Mouse (Mus musculus): ENCODE results near the gene Chmp5.

Chmp5 gene

GRCm38 (mm10) chr4:40975678-40976077 lies 27.5 kb downstream of the Chmp5 start:
- Histone ChIP-seq H3K4me3 (replicated peaks; ENCODE audit: low read length) (no peak overlapping the region), H3K4me1 (replicated peaks; ENCODE audit: low read depth, low read length) (peaks cover 78% of the 10 kb centered on the region), H3K9me3 (ENCODE audit: low read length) (no peaks in the 10 kb centered on the region), H3K36me3 (ENCODE audit: insufficient read depth, low read length) (peaks cover 85% of the 10 kb centered on the region), H3K27me3 (ENCODE audit: insufficient read depth, low read length) (no peaks in the 10 kb centered on the region)
- no peak for TF ChIP-seq POU5F1 (IDR thresholded peaks at IDR 0.05; ENCODE audit: borderline replicate concordance, low read length)
- TF ChIP-seq CTCF (conservative IDR thresholded peaks at IDR 0.05; ENCODE audit: low read length), result no peak
- no peak for TF ChIP-seq NANOG (IDR thresholded peaks at IDR 0.05; ENCODE audit: borderline replicate concordance, low read length)

- Histone ChIP-seq H3K4me1 (replicated peaks; ENCODE audit: low read depth, low read length) (peaks cover 88% of the 10 kb centered on the region), H3K4me3 (replicated peaks; ENCODE audit: low read length) (no peak overlapping the region), H3K9me3 (ENCODE audit: low read length) (no peaks in the 10 kb centered on the region), H3K36me3 (ENCODE audit: insufficient read depth, low read length) (peaks cover 94% of the 10 kb centered on the region), H3K27me3 (ENCODE audit: insufficient read depth, low read length) (no peaks in the 10 kb centered on the region)
- TF ChIP-seq POU5F1 (IDR thresholded peaks at IDR 0.05; ENCODE audit: borderline replicate concordance, low read length) (no peak), CTCF (conservative IDR thresholded peaks at IDR 0.05; ENCODE audit: low read length) (no peak)
Observed at GRCm38 (mm10) chr4:40976651-40977050, 28.4 kb downstream of the Chmp5 start.

GRCm38 (mm10) chr4:40979430-40979829 lies 31.2 kb downstream of the Chmp5 start:
- no peak for TF ChIP-seq NANOG (IDR thresholded peaks at IDR 0.05; ENCODE audit: borderline replicate concordance, low read length)
- no peak for TF ChIP-seq CTCF (conservative IDR thresholded peaks at IDR 0.05; ENCODE audit: low read length)
- no peak for TF ChIP-seq POU5F1 (IDR thresholded peaks at IDR 0.05; ENCODE audit: borderline replicate concordance, low read length)
- Histone ChIP-seq H3K27me3 (ENCODE audit: insufficient read depth, low read length) (no peaks in the 10 kb centered on the region), H3K4me3 (replicated peaks; ENCODE audit: low read length) (no peak overlapping the region), H3K36me3 (ENCODE audit: insufficient read depth, low read length) (peaks cover 98% of the 10 kb centered on the region), H3K4me1 (replicated peaks; ENCODE audit: low read depth, low read length) (peaks cover 69% of the 10 kb centered on the region), H3K9me3 (ENCODE audit: low read length) (no peaks in the 10 kb centered on the region)

- Histone ChIP-seq H3K4me3 (replicated peaks; ENCODE audit: low read length) (no peak overlapping the region), H3K9me3 (ENCODE audit: low read length) (no peaks in the 10 kb centered on the region), H3K4me1 (replicated peaks; ENCODE audit: low read depth, low read length) (peaks cover 45% of the 10 kb centered on the region), H3K36me3 (ENCODE audit: insufficient read depth, low read length) (peaks cover 100% of the 10 kb centered on the region), H3K27me3 (ENCODE audit: insufficient read depth, low read length) (no peaks in the 10 kb centered on the region)
- TF ChIP-seq NANOG (IDR thresholded peaks at IDR 0.05; ENCODE audit: borderline replicate concordance, low read length) (no peak), POU5F1 (IDR thresholded peaks at IDR 0.05; ENCODE audit: borderline replicate concordance, low read length) (no peak), CTCF (conservative IDR thresholded peaks at IDR 0.05; ENCODE audit: low read length) (no peak)
Observed at GRCm38 (mm10) chr4:40982486-40982885, 34.3 kb downstream of the Chmp5 start.

GRCm38 (mm10) chr4:40983686-40984085 lies 35.5 kb downstream of the Chmp5 start:
- no peaks in the 10 kb centered on the region for H3K27me3 ChIP-seq (ENCODE audit: insufficient read depth, low read length)
- TF ChIP-seq NANOG (IDR thresholded peaks at IDR 0.05; ENCODE audit: borderline replicate concordance, low read length), result no peak
- TF ChIP-seq POU5F1 (IDR thresholded peaks at IDR 0.05; ENCODE audit: borderline replicate concordance, low read length), result no peak
- no peak for TF ChIP-seq CTCF (conservative IDR thresholded peaks at IDR 0.05; ENCODE audit: low read length)
- no peaks in the 10 kb centered on the region for H3K9me3 ChIP-seq (ENCODE audit: low read length)

GRCm38 (mm10) chr4:40989633-40990032 lies 41.4 kb downstream of the Chmp5 start:
- no peaks in the 10 kb centered on the region for H3K4me1 ChIP-seq (replicated peaks; ENCODE audit: low read depth, low read length)
- no peak for TF ChIP-seq POU5F1 (IDR thresholded peaks at IDR 0.05; ENCODE audit: borderline replicate concordance, low read length)
- TF ChIP-seq NANOG (IDR thresholded peaks at IDR 0.05; ENCODE audit: borderline replicate concordance, low read length), result no peak
- TF ChIP-seq CTCF (conservative IDR thresholded peaks at IDR 0.05; ENCODE audit: low read length), result no peak
- no peaks in the 10 kb centered on the region for H3K9me3 ChIP-seq (ENCODE audit: low read length)
- H3K4me3 ChIP-seq (replicated peaks; ENCODE audit: low read length), result no peak overlapping the region
- H3K27me3 ChIP-seq (ENCODE audit: insufficient read depth, low read length), result no peaks in the 10 kb centered on the region
- peaks cover 100% of the 10 kb centered on the region for H3K36me3 ChIP-seq (ENCODE audit: insufficient read depth, low read length)

More at GRCm38 (mm10) chr4:40983686-40984085, 35.5 kb downstream of the Chmp5 start:
- peaks cover 100% of the 10 kb centered on the region for H3K36me3 ChIP-seq (ENCODE audit: insufficient read depth, low read length)
- H3K4me1 ChIP-seq (replicated peaks; ENCODE audit: low read depth, low read length), result peaks cover 36% of the 10 kb centered on the region
- no peak overlapping the region for H3K4me3 ChIP-seq (replicated peaks; ENCODE audit: low read length)

- H3K4me1 ChIP-seq (replicated peaks; ENCODE audit: low read depth, low read length), result no peaks in the 10 kb centered on the region
- no peak for TF ChIP-seq POU5F1 (IDR thresholded peaks at IDR 0.05; ENCODE audit: borderline replicate concordance, low read length)
- no peak for TF ChIP-seq CTCF (conservative IDR thresholded peaks at IDR 0.05; ENCODE audit: low read length)
- TF ChIP-seq NANOG (IDR thresholded peaks at IDR 0.05; ENCODE audit: borderline replicate concordance, low read length), result no peak
- no peaks in the 10 kb centered on the region for H3K27me3 ChIP-seq (ENCODE audit: insufficient read depth, low read length)
- H3K4me3 ChIP-seq (replicated peaks; ENCODE audit: low read length), result no peak overlapping the region
- H3K9me3 ChIP-seq (ENCODE audit: low read length), result no peaks in the 10 kb centered on the region
- H3K36me3 ChIP-seq (ENCODE audit: insufficient read depth, low read length), result peaks cover 100% of the 10 kb centered on the region
Observed at GRCm38 (mm10) chr4:40996302-40996701, 48.1 kb downstream of the Chmp5 start.

GRCm38 (mm10) chr4:40997916-40998315 lies 49.7 kb downstream of the Chmp5 start:
- Histone ChIP-seq H3K9me3 (ENCODE audit: low read length) (no peaks in the 10 kb centered on the region), H3K4me1 (replicated peaks; ENCODE audit: low read depth, low read length) (no peaks in the 10 kb centered on the region), H3K36me3 (ENCODE audit: insufficient read depth, low read length) (peaks cover 100% of the 10 kb centered on the region), H3K4me3 (replicated peaks; ENCODE audit: low read length) (no peak overlapping the region), H3K27me3 (ENCODE audit: insufficient read depth, low read length) (no peaks in the 10 kb centered on the region)
- no peak for TF ChIP-seq CTCF (conservative IDR thresholded peaks at IDR 0.05; ENCODE audit: low read length)
- no peak for TF ChIP-seq POU5F1 (IDR thresholded peaks at IDR 0.05; ENCODE audit: borderline replicate concordance, low read length)

- H3K36me3 ChIP-seq (ENCODE audit: insufficient read depth, low read length), result peaks cover 100% of the 10 kb centered on the region
- no peaks in the 10 kb centered on the region for H3K27me3 ChIP-seq (ENCODE audit: insufficient read depth, low read length)
- no peak overlapping the region for H3K4me3 ChIP-seq (replicated peaks; ENCODE audit: low read length)
- no peaks in the 10 kb centered on the region for H3K9me3 ChIP-seq (ENCODE audit: low read length)
- H3K4me1 ChIP-seq (replicated peaks; ENCODE audit: low read depth, low read length), result no peaks in the 10 kb centered on the region
- TF ChIP-seq CTCF (conservative IDR thresholded peaks at IDR 0.05; ENCODE audit: low read length) (no peak), NANOG (IDR thresholded peaks at IDR 0.05; ENCODE audit: borderline replicate concordance, low read length) (no peak), POU5F1 (IDR thresholded peaks at IDR 0.05; ENCODE audit: borderline replicate concordance, low read length) (no peak)
Observed at GRCm38 (mm10) chr4:41000271-41000670, 52.1 kb downstream of the Chmp5 start.

All from E14TG2a.4 (cell line).